Mouse (Mus musculus) T-cell, adult 2 months (primary cell): ENCODE measurements at regions not wholly inside any gene's neighbourhood (a gene's known extent, or its start where the extent isn't known, plus 50 kb on each side); places are given as distances from the start of the nearest gene placed in this dataset.

ENCODE experiments used
- DNase-seq: peaks from one replicate; pipeline ENCODE4 v3.0.0; 2022; ENCODE audit warnings: low spot score

GRCm38 (mm10) chr16:5829071-5829470 lies 56.1 kb upstream of the Rbfox1 start:
- DNase-seq = no peak

- no peak for DNase-seq
Measured at GRCm38 (mm10) chr16:5823316-5823715, 61.8 kb upstream of the Rbfox1 start.

- DNase-seq = no peak
Measured at GRCm38 (mm10) chr16:5817166-5817565, 68.0 kb upstream of the Rbfox1 start.

GRCm38 (mm10) chr16:5812245-5812820 lies 72.8 kb upstream of the Rbfox1 start:
- no peak for DNase-seq

DNA sequence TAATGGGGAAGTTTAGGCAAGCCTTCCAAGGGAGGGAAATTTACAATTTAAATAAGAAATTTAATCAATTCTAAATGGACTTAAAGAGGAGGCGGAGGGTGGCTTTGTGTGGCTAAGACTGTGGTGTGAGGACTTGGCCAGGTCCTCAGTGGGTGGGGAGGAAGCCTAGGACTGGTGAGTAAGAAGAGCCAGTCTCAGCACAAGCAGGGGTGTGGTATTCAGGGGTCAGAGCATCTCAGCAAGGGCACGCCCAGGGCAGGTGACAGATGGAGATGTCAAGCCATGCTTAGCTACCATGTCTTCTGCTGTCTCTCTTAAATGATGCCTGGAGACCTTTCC lies 73.5 kb upstream of the Rbfox1 start:
- no peak for DNase-seq

DNA sequence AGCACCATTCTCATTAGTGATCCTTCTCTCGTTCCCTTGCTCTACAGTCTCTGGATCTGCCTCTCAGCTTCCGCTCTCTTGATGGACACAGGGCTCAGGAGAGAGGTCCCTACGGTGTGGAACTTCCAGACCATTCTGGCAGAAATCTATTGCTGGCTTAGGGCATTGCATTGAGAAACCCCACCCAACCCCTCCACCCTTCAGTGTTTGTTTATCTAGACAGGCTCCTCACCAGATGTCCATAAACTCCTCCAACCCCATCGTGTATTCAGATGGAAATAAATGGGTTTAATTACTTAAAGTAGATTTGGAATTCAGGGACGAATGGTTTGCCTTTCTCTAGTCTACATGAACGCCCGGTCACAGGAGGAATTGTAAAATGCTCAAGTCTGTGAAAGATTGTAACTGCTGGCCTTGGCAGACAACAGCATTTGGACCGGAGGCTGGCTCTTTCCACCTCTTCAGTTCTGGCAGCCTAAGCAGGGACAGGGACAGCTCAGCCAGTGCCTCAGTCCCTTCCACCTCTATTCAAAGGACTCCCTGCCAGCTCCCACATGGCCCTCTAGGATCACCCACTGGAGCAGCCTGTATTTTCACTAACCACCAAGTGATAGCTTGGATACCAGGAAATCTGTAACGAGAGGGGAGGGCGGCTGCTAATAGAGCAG lies 74.0 kb upstream of the Rbfox1 start:
- DNase-seq = no peak

DNA sequence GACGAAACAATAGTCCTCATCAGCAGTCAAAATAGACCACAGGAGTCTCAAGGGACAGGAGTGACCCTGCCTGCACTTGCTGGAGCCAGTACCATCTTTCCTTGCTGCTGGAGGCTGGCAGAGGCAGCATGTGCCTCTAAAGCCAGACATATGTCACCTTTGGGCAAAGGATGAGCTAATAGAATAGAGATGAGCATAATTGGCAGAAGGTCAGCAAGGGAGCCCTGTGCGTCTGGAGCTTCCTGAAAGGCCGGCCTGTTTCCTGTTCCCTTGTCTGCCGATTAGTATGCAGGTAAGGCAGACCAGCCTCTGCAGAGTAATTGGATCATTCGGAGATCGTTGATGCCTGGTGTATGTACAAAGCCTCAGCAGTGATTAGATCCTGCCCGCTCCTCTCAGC lies 87.0 kb upstream of the Rbfox1 start:
- DNase-seq = no peak

DNA sequence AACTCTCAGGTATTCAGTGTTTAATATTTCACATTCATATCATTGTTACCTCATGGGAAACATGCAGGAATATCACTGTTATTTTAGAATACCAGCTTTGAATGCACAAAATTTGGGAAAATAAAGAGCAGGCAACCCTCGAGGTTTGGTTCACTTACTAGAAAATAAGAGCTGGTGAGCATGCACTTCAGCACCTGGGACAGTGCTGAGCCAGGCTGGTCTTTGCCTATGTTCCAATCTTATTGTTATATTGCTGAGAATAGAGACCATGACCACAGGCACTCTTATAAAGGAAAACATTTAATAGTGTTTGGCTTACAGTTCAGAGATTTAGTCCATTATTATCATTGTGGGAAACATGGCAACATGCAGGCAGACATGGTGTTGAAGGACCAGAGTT lies 92.9 kb upstream of the Rbfox1 start:
- no peak for DNase-seq

GRCm38 (mm10) chr16:5790161-5790560 lies 95.0 kb upstream of the Rbfox1 start:
- no peak for DNase-seq

DNA sequence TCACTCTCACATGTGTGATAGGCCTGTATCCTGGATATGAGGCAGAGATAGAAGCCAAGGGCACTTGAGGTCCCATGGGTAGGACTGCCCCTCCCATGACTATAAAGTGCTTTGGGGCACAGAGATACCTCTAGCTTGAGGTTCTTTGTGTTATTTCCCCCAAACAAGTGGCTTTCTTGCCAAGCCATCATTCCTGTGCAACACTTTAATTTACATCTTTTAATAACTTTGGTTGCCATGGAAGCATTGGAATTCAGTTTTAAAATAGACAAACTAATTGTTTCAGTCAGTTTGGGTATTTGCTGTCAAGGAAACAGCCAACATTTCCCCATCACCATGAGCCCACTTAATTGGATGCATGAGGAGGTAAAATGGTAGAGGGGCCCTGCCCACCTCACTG lies 97.9 kb upstream of the Rbfox1 start:
- DNase-seq = no peak

DNA sequence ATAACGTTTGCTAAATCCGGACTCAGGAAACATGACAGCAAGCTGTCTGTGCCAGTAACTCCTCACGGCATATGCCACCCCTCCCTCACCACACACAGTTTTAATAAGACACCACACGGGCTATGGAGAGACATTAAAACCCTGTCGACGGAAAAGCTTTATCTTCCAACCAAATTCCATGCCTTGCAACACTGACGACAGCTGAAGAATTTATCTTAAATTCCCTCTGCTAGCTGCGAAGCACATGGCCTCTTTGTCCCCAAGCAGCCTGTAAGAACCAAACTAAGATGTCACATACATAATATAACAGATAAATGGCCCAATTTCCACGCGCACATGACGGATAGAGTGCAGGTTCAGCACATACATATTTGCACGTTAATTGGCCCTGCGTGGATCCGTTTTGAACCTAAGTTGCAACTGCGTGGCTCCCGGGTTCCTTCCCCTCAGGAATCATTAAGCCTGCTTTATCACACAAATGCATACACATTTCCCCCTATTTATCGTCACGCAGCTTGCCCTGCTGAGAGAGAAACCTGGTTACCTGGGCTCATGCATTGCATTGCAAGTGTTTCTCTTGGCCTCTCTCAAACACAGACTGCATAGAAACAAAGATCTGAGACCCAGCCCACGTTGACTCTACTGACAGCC lies 118.3 kb upstream of the Rbfox1 start:
- no peak for DNase-seq

DNA sequence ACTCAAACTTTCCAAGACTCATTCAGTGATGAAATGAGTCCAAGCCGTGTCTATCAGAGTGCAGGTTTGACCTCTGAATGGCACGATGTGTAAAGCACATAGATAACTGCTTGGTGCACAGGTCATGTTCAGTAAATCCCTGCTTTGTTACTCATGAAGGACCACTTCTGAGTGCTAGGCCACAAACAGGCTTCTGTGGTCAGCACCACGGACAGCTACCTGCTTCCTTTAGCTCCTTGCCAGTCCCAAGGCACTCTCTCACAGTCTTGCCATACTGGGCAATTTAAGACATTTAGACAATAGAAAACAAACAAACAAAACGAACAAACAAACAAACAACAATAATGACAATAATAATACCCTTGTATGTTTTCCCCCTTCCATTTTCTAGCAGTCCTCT lies 120.0 kb upstream of the Rbfox1 start:
- no peak for DNase-seq

- DNase-seq = no peak
Measured at GRCm38 (mm10) chr16:5760821-5761220, 124.3 kb upstream of the Rbfox1 start.

DNA sequence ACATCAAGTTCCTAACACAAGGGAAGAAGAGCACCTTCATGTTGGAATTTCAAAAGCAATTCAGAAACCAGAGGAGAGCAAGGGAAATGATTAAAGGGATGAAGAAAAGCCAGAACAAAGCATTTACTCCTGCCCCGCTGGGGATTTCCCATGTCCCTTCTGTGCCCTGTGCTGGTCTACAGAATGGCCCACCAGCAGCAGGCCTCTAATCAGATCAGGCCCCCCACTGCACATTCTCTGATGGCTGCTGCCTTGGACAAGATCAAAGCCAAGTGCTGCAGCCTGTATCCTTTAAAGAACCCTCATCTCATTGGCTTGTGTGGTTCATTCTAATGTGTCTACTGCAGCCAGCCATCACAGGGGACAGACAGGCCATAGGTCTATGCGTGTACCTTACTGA lies 126.1 kb upstream of the Rbfox1 start:
- DNase-seq = no peak

DNA sequence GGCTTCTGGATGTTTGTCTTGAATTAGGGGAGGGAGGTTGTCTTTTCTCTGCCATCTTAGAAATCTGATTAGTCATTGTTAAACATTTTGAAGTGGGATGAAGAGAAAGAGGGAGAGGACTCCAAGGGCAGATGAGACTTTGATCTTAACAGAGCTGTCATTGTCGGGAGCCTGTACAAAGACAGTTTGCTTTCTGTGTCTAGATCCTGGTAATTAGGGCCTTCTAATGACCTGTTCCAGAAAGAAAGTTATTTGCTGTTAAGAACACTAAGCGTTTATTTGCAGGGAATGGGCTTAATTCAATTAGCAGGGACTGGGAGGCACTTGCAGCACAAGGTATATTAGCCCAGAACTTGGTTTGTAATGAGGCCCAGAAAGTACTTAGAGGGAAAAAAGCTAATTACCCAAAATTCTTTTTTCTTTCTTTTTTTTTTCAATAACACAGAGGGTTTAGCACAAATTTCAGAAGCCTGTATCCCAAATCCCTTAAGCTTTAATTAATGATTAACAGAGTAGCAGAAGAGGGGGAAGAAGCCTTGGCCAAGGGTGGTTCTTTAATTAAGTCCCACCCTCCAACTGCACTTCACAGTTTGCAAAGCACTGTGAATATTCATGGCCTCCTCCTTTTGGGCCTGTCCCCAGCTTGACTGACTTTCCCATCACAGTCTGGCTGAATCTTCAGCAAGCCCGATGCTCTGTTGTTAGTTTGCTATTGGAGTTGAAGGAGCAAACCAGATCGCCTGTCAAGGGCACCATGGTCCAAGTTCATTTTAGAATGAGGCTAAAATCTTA lies 142.2 kb upstream of the Rbfox1 start:
- no peak for DNase-seq

DNA sequence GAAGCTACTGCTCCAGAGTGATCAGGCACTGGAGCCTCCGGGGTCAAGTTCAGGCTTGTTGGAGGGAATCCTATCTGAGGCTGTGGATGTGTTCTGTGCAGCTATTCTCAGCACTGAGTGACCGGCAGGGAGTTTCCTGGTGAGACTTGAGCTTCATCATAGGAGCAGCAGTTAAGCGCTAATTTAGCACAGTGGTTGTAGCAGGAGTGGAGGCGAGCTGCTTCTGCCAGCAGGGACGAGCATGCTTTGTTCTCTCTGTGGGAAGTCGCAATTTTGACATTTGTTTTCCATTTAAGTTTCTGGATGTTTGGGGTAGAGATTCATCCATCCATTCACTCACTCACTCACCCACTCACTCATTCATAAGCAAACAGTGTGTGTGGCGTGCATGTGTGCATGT lies 144.4 kb upstream of the Rbfox1 start:
- no peak for DNase-seq

DNA sequence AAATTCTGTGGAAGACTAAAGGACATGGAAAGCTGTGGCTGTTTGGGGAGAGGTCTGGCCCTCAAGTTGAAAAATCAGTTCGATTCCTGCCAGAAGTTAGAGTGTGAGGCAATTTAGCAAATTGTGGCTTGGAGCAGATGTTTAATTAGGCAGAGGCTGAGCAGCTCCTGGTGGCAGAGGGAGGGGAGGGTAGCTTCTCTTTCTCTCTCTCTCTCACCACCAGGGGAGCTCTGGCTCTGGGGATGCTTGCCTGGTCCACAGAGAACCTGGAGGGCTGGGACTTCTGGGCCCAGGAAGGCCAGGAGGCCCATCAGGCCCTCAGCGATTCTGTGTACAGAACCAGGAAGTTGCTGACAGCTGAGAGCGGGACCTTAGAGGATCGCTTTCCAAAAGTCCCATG lies 151.5 kb upstream of the Rbfox1 start:
- no peak for DNase-seq

DNA sequence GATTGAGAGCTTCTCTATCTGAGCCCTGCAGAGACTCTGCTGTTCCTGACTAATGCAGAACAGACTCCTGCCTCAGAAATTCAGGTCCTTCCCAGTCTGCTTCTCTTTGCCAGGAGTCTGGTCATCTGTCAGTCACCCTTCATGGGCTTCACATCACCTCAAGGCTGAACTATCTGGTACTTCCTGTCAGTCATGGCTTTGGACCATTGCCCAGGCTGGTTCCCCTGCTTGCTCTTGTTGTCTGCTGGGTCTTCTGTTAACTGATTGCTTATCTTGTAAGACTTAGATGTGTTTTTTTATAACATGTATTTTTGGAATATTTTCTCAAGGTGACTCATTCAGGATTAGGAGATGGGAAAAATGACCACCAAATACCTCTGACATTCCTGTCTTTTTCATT lies 162.6 kb upstream of the Rbfox1 start:
- no peak for DNase-seq

DNA sequence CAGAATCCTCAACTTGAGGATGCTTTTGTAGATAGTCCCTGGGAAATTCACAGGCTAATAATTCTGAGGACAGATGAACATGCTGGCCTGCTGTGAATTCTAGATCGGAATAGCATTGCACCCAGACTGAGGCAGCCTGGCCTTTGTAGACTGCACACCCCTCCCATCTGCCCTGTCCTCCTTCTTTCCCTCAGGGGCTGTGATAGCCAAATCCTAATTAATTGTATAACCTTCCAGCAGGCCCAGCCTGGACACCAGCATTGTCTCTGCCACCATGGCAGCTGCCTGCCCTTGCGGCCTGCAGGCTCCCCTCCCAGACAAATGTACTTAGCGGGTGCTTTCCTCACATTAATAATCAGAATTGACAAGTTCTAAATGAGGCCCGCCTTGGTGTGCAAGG lies 171.7 kb upstream of the Rbfox1 start:
- DNase-seq = no peak

GRCm38 (mm10) chr16:5709831-5710230 lies 175.3 kb upstream of the Rbfox1 start:
- no peak for DNase-seq

GRCm38 (mm10) chr16:5700731-5701255 lies 184.4 kb upstream of the Rbfox1 start:
- DNase-seq = no peak

- DNase-seq = no peak
Measured at GRCm38 (mm10) chr16:5688322-5688721, 196.8 kb upstream of the Rbfox1 start.
